Mouse (Mus musculus) megakaryocyte, adult 5-6 weeks (primary cell): ENCODE measurements around the gene Mxd1. TPM values are rescaled to one million over a fixed set of nuclear protein-coding genes. Genes with fewer than 3 reads are reported as not detected.

ENCODE experiments used
- ATAC-seq: 2 replicates; pipeline ENCODE4 v1.8.0; 2016; ENCODE audit warnings: mild to moderate bottlenecking, inconsistent platforms; ENCODE audit not compliant: poor library complexity, severe bottlenecking
- total RNA-seq, 2 experiments: library from RNA; stranded (forward) in 1 of 2; stranded (reverse) in 1 of 2; fragments of 153-499, 151-499 nt in 1 of 2; fragments of 221-1000, 200-1000 nt in 1 of 2; gene quantifications; 2 replicates each; pipeline versions ENCODE4 v1.2.3 to v1.2.4; 2015 to 2017

Gene Mxd1
- total RNA-seq, 2 experiments from 2014 or later: 76.0 to 87.1 TPM

DNA sequence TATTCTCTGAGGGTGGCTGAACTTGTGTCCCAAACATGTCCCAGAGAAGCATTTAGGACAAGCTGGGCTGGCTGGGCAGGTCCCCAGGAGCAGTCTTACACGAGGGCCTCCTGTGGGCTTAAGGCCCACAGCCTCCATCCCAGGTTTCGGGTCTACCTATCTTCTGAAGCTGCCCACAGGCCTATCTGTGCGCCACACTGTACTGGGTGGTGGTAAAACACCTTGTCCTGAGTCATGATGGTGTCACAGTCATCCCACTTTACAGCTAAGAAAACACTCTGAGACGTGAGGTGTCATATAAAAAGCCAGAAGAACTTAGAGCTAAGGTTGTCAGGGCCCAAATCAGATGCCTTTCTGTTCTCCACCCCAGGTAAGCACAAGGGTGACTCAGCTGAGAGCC lies 62.7 kb downstream of the Mxd1 start:
- ATAC-seq: no peak

DNA sequence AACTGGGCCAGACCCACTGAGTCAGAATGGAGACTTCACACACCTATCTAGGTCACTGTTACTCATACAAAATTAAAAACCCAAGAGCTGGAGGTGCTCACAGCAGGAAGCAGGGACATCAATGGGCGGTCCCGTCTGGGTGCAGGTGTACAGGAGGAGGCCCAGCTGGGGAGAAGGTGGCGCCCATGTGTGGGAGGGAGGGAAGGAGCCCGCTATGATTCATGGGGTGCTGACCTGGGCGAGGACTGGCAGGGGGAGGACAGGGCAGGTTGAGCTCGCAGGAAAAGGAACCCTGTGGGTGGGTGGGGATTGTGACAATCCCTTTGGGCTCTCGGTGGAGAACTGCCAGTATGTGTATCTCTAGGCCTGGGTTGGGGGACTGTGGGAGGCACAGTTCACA lies 63.7 kb downstream of the Mxd1 start:
- ATAC-seq: no peak

GRCm38 (mm10) chr6:86599951-86600414 lies 69.0 kb downstream of the Mxd1 start:
- peak; percentile 77 for ATAC-seq

GRCm38 (mm10) chr6:86599197-86599596 lies 69.8 kb downstream of the Mxd1 start:
- ATAC-seq: peak; percentile 83

- ATAC-seq: no peak
Observed at GRCm38 (mm10) chr6:86598742-86599193, 70.2 kb downstream of the Mxd1 start.

Other genes with a start within 250 kb of the Mxd1 start
- gene Gm44790, start 242.5 kb downstream of the Mxd1 start, total RNA-seq (2015): not detected in 2 replicates
- not detected in 2 replicates for gene Gm44790, start 242.5 kb downstream of the Mxd1 start, total RNA-seq (2017)
- 24.8 and 34.1 TPM in 2 replicates for gene C87436, start 230.8 kb downstream of the Mxd1 start, total RNA-seq (2015)
- 23.5 and 33.1 TPM in 2 replicates for gene C87436, start 230.8 kb downstream of the Mxd1 start, total RNA-seq (2017)
- gene Pcbp1, start 142.8 kb downstream of the Mxd1 start, total RNA-seq (2015): 204 and 222 TPM in 2 replicates
- 58.9 and 76.8 TPM in 2 replicates for gene Pcbp1, start 142.8 kb downstream of the Mxd1 start, total RNA-seq (2017)
- gene Asprv1, start 41.0 kb downstream of the Mxd1 start, total RNA-seq (2015): 13.5 and 16.8 TPM in 2 replicates
- gene Asprv1, start 41.0 kb downstream of the Mxd1 start, total RNA-seq (2017): 12.1 and 19.1 TPM in 2 replicates
- gene Snrnp27, start 15.4 kb upstream of the Mxd1 start, total RNA-seq (2015): 81.4 and 81.9 TPM in 2 replicates
- 100 and 101 TPM in 2 replicates for gene Snrnp27, start 15.4 kb upstream of the Mxd1 start, total RNA-seq (2017)
- gene Gmcl1, start 64.2 kb upstream of the Mxd1 start, total RNA-seq (2015): 26.7 and 26.8 TPM in 2 replicates
- 16.9 and 23.4 TPM in 2 replicates for gene Gmcl1, start 64.2 kb upstream of the Mxd1 start, total RNA-seq (2017)
- gene Anxa4, start 124.4 kb upstream of the Mxd1 start, total RNA-seq (2015): 41.8 and 43.7 TPM in 2 replicates
- gene Anxa4, start 124.4 kb upstream of the Mxd1 start, total RNA-seq (2017): 55.9 and 65.7 TPM in 2 replicates
- gene Aak1, start 180.4 kb upstream of the Mxd1 start, total RNA-seq (2015): 29.7 and 37.6 TPM in 2 replicates
- gene Aak1, start 180.4 kb upstream of the Mxd1 start, total RNA-seq (2017): 5.3 and 12.9 TPM in 2 replicates